Mouse (Mus musculus) A20 (cell line): ENCODE data around the gene Rtcb.

ENCODE experiments used
- DNase-seq: peaks from one replicate; pipeline ENCODE4 v3.0.0-alpha.2; 2011; ENCODE audit warnings: low read depth, low spot score

Rtcb gene

GRCm38 (mm10) chr10:85936280-85936965, 21.2 kb downstream of the Rtcb start:
- DNase-seq: no peak

DNA sequence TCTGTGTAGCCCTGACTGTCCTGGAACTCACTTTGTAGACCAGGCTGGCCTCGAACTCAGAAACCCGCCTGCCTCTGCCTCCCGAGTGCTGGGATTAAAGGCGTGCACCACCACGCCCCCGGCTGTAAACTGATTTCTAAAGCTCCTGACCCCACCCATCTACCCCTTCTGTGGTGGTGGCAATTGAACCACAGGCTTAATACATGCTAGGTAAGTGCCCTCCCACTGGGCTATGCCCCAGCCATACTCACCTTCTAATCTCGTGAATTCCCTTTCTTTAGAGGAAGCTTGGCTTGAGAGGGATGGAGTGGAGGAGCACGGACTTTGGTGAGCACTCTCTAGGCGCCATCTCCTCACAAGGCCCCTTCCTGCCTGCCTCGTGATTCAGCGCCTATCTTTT, 27.7 kb downstream of the Rtcb start:
- DNase-seq: no peak

- peak; percentile 67 for DNase-seq
These were observed 28.4 kb downstream of the Rtcb start for GRCm38 (mm10) chr10:85929208-85929591.

DNA sequence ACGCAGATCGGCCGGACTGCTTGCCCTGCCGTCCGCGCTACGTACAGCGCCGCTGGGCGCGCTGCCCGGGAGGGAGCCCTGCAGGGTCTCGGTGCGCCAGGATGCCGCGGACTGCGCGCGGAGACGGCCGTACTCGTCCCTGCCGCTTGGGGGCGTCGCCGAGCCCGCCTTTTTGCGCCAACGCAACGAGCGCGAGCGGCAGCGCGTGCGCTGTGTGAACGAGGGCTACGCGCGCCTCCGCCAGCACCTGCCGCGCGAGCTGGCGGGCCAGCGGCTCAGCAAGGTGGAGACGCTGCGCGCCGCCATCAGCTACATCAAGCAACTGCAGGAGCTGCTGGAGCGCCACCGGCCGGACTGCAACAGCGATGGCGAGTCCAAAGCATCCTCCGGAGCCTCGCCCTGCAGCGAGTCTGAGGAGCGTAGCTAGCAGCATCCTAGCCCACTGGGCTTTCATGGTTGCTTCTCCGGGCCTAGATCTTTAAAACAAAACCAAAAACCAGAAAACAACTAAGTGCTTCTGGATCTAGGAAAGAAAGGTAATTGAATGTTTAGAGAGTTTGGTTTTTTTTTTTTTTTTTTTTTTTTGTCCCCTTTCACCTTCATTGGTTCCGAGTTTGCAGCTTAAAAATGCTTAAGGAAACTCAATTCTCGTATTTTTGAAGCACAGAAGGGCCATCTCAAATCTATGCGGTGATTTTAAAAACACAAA, 29.0 kb downstream of the Rtcb start:
- DNase-seq: peak; percentile 95

DNA sequence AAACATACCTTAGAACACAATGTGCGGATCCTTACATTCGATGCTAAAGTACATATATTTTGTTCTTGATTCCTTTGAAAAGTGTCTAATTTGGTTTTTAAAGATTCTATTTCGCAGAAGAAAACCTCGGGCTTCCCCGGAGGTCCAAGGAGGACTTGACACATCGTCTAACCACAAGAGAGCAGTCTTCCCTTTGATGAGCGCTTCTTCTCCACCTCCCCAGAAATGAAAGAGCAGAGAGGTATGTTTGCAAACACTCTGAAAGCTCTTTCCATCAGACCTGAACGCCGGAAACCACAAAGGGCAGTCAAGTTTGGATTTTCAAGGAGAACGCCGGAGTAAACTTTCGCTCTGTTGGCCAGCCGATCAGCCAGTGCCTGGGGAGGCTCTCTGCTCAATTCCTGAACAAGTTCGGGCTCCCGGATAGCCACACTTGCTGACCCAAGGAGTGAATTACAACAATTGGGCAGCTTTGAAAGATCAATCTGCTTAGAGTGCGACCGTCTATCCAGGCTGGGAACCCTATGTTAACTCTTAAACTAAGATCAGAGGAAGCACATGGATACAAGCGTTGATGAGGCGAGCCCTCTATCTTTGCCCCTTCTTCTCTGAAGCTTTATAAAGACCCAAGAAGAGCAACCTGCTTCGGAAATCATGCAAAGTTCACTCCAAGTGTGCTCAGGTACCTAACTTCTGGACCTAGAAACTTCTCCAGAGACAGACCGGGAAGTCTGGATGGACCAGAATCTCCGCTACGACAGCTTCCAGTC, 29.8 kb downstream of the Rtcb start, which contains the start of gene Ascl4:
Gene Ascl4, plus strand, starts transcription at position 6 of the 770 bp plus-strand sequence.
- DNase-seq: peak; percentile 69

GRCm38 (mm10) chr10:85916498-85917309, 40.9 kb downstream of the Rtcb start, which contains the start of gene Prdm4:
Prdm4 (minus strand) TSS chr10:85917142.
- peak; percentile 99 for DNase-seq
